ENCODE assay signal across 18 mouse cellular contexts in genomic region chr12:53973414-53973813, GRCm38 (mm10).
DNase-seq lines count a peak whose midpoint lies in the region; ATAC-seq lines count a peak whose summit lies in the region.
"Had no signal": no experiment of that assay in that cellular context is flagged by ENCODE, and none has a peak within 500 bp of the region (broad histone marks: within the 10 kb centered on the region; RNA-seq: fewer than 3 reads in every experiment).

No protein-coding gene starts in this region.

- peak; percentile 41 for DNase-seq in embryonic facial prominence, embryonic 14.5 days (ENCODE audit: low spot score)
- DNase-seq in embryonic facial prominence, embryonic 10.5 days (ENCODE audit: low spot score), result no peak
- peak; percentile 1 for DNase-seq in A20 (ENCODE audit: low read depth, low spot score)
- peak; percentile 47 to 52 for DNase-seq in kidney, postnatal 4 days
- peak; percentile 69 for DNase-seq in lung, postnatal 25 days (ENCODE audit: low spot score)
- no peak for DNase-seq in right cerebral cortex, postnatal 4 days
- DNase-seq in adrenal gland, adult (ENCODE audit: inconsistent age in 2 of 2, low spot score in 1 of 2), result no peak
- DNase-seq: adrenal gland, adult 8-10 months; cerebellum, adult 11 months; heart, adult 2 months; liver, embryonic 13.5 days; right cerebral cortex, postnatal 25 days; thymus, postnatal 4 days had no signal

- H3K9ac ChIP-seq in embryonic facial prominence, embryonic 14.5 days (ENCODE audit: low read depth, low read length), result no peak overlapping the region
- H3K9ac ChIP-seq: embryonic facial prominence, embryonic 12.5 days; limb, embryonic 12.5 days; liver, embryonic 13.5 days had no signal

- 72% methylated on average over 6 of the region's 6 CpGs for WGBS in embryonic facial prominence, embryonic 14.5 days
- WGBS in embryonic facial prominence, embryonic 10.5 days, result 79% methylated on average over 6 of the region's 6 CpGs

- H3K4me1 ChIP-seq in embryonic facial prominence, embryonic 14.5 days (ENCODE audit: control insufficient read depth, insufficient read depth, low read length), result no peaks in the 10 kb centered on the region; the same call in 1 of the 2 replicates
- H3K4me1 ChIP-seq in embryonic facial prominence, embryonic 10.5 days, result peaks cover 2% of the 10 kb centered on the region
- H3K4me1 ChIP-seq: embryonic facial prominence, embryonic 12.5 days; liver, embryonic 13.5 days had no signal

- no peaks in the 10 kb centered on the region for H3K36me3 ChIP-seq in embryonic facial prominence, embryonic 14.5 days (ENCODE audit: control insufficient read depth, insufficient read depth, low read length)
- H3K36me3 ChIP-seq in embryonic facial prominence, embryonic 10.5 days (replicated peaks), result no peaks in the 10 kb centered on the region
- H3K36me3 ChIP-seq: embryonic facial prominence, embryonic 12.5 days; hindbrain, embryonic 10.5 days; limb, embryonic 12.5 days; liver, embryonic 13.5 days had no signal

- no peak overlapping the region for H3K4me3 ChIP-seq in embryonic facial prominence, embryonic 14.5 days (ENCODE audit: low read depth, low read length)
- no peak overlapping the region for H3K4me3 ChIP-seq in embryonic facial prominence, embryonic 10.5 days
- H3K4me3 ChIP-seq: embryonic facial prominence, embryonic 12.5 days; heart, adult 2 months; hindbrain, embryonic 10.5 days; limb, embryonic 12.5 days; liver, embryonic 13.5 days had no signal

- no peak overlapping the region for H3K4me2 ChIP-seq in embryonic facial prominence, embryonic 14.5 days (ENCODE audit: low read depth, low read length)
- H3K4me2 ChIP-seq: embryonic facial prominence, embryonic 12.5 days; limb, embryonic 12.5 days; liver, embryonic 13.5 days had no signal

- no peak overlapping the region for H3K27ac ChIP-seq in embryonic facial prominence, embryonic 14.5 days (replicated peaks; ENCODE audit: low read depth, low read length)
- no peak overlapping the region for H3K27ac ChIP-seq in embryonic facial prominence, embryonic 10.5 days (replicated peaks)
- H3K27ac ChIP-seq: embryonic facial prominence, embryonic 12.5 days; heart, adult 2 months; hindbrain, embryonic 10.5 days; limb, embryonic 12.5 days; liver, embryonic 13.5 days had no signal

- H3K27me3 ChIP-seq in embryonic facial prominence, embryonic 14.5 days (replicated peaks; ENCODE audit: control insufficient read depth, insufficient read depth, low read length), result no peaks in the 10 kb centered on the region
- H3K27me3 ChIP-seq in embryonic facial prominence, embryonic 10.5 days (replicated peaks; ENCODE audit: low read depth, poor library complexity, severe bottlenecking), result no peaks in the 10 kb centered on the region
- H3K27me3 ChIP-seq: CH12.LX; embryonic facial prominence, embryonic 12.5 days; liver, embryonic 13.5 days had no signal

- peak; percentile 22; the same call in 1 of the 2 replicates for ATAC-seq in embryonic facial prominence, embryonic 14.5 days (ENCODE audit: low read depth)
- no peak for ATAC-seq in CD4-positive, CD25-positive, alpha-beta regulatory T cell, adult 4 months

- H3K9me3 ChIP-seq in embryonic facial prominence, embryonic 14.5 days (ENCODE audit: control insufficient read depth, low read length), result no peaks in the 10 kb centered on the region
- H3K9me3 ChIP-seq in embryonic facial prominence, embryonic 10.5 days, result no peaks in the 10 kb centered on the region
- H3K9me3 ChIP-seq: embryonic facial prominence, embryonic 12.5 days; hindbrain, embryonic 10.5 days; limb, embryonic 12.5 days; liver, embryonic 13.5 days had no signal

Comparison
In these comparisons a context has a peak if more than half of its experiments do, and no peak if none do; other contexts are left out.
1. DNase-seq: peak in embryonic facial prominence, embryonic 14.5 days (single experiment), A20 (single experiment), kidney, postnatal 4 days (2 of 2) and lung, postnatal 25 days (single experiment); none in embryonic facial prominence, embryonic 10.5 days (single experiment), right cerebral cortex, postnatal 4 days (single experiment) and adrenal gland, adult (0 of 2).